Mouse (Mus musculus) activated CD4-positive, CD25-positive, alpha-beta regulatory T cell, adult 9 weeks (primary cell): ENCODE results near the gene Med23. TPM values are rescaled to one million over a fixed set of nuclear protein-coding genes. Genes with fewer than 3 reads are reported as not detected.

Experiments
- polyA plus RNA-seq: library from polyadenylated mRNA; unstranded; fragments of 100-300 nt; shearing (Covaris generic); gene quantifications from one replicate; pipeline ENCODE4 v1.2.1, GENCODE M21; 2017

Gene Med23
- 42.3 TPM for polyA plus RNA-seq

DNA sequence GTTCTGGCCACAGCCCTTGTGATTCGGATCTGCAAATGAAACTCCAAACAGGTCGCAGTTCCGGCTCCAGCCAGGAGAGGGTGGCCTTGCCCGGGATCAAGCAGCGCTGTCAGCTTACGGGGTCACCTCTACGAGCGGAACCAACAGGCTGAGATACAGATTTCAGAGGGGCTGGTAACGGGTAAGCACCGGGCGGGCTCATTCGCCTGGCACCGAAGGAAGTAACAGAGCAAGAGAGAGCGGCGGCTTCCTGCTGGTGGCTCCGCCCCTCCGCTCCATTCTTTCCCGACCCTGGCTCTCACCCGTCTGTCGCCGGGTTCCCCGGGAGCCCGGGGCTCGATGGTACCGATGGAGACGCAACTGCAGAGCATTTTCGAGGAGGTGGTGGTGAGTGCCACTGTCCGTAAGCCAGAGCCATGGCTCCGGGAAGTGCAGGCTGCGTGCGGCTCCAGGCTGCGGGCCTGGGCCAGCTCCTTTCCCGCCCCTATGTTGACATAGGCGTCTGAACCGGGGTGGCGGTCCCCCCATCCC, at the start of gene Med23:
Gene Med23, plus strand, starts transcription at position 227 of the 531 bp plus-strand sequence.

DNA sequence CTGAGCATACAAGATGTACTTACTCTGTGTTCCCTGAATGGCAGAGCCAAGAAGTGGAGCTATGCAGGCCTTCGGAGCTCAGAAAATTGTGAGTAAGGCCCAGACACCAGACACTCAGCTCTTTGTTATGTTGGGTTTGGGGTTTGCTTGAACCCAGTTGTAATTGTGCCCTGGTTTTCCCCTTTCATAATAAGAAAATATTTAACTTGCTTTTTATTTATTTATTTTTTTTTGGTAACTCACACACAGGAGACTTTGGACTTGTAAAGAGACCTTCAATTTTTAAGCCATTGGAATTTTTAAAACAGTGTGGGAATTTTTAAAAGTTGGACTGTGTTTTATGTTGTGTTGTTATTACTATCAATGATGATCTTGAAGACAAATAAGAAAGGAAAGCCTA, 27.1 kb upstream of the Med23 start, which contains the start of gene Enpp3:
Gene Enpp3, minus strand, starts transcription at position 148 of the 400 bp plus-strand sequence.

DNA sequence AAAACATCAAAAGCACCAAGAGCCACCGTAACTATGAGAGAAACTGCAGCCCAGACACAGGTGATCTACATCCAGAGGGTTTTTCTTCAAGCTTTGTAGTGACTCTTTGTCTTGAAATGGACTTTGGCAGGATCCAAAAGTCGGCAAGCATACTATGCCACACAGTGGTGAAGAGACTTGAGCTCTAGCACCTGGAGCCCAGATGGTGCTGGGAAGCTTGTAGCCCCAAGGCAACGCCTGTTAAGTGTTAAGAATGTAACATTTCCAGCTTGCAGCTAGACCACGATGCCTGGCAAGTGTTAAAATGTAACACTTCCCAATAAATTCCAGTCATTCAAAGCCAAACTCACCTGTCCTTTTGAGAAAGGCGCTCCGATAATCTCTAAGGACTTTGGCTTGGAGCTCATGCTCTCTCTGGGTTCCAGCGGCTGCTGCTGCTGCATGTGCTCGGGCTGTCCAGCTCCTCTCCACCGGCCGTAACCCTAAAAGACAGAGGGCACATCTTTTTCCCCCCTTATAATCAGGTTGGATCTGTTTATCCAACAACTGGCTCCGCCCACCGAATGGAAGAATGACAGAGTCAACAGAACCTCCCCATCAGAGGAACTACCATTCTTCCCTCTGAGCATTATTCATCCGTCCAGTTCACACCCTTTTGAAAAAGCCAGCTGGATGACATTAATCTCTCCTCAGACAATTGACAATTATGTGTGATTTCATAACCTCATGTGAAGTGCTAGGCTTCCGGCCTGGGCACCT, 57.4 kb downstream of the Med23 start, which contains the start of gene Arg1:
Gene Arg1, minus strand, starts transcription at position 523 of the 759 bp plus-strand sequence.

Other genes starting within 250 kb of the Med23 start
- 10.9 TPM for gene Enpp1, start 157.8 kb upstream of the Med23 start, polyA plus RNA-seq
- gene Enpp3, start 27.2 kb upstream of the Med23 start, polyA plus RNA-seq = not detected
- 1.9 TPM for gene Arg1, start 57.5 kb downstream of the Med23 start, polyA plus RNA-seq